Mouse (Mus musculus): ENCODE results near the gene Glud1.
A peak's percentile ranks its signal among the peaks of the same experiment; 100 is the strongest.

GRCm38 (mm10) chr14:34298871-34299700 lies 11.4 kb upstream of the Glud1 start:
- peak; percentile 60; the same call in 1 of the 2 replicates for TF ChIP-seq CEBPB (IDR thresholded peaks at IDR 0.05; ENCODE audit: insufficient read depth, poor library complexity, severe bottlenecking)
- no peak for TF ChIP-seq POLR2A (IDR thresholded peaks at IDR 0.05; ENCODE audit: insufficient read length, low read depth)

Measured in myocyte (in vitro differentiated cells).